Mouse (Mus musculus) hindbrain, postnatal 0 days (tissue): Measurements from ENCODE around the gene Dffa. TPM values are rescaled to one million over a fixed set of nuclear protein-coding genes. Genes with fewer than 3 reads are reported as not detected.

Source experiments
- ATAC-seq: fragments of 200-750 bp; cut with Nextera tagmentation; 2 replicates; pipeline ENCODE4 v1.8.0; 2017; ENCODE audit warnings: mild to moderate bottlenecking, moderate TSS enrichment, moderate library complexity
- DNase-seq: peaks from one replicate; pipeline ENCODE4 v3.0.0-alpha.2; 2015; ENCODE audit warnings: low spot score
- H3K27ac ChIP-seq: fragments of 300-500 bp; sonication (generic); 2 replicates; pipeline ENCODE4 v1.5.1; 2014; ENCODE audit warnings: mild to moderate bottlenecking
- H3K27me3 ChIP-seq: fragments of 300-500 bp; sonication (generic); 2 replicates; pipeline ENCODE4 v1.6.1; 2014; ENCODE audit warnings: low read length, mixed read lengths; ENCODE audit not compliant: insufficient read depth
- H3K36me3 ChIP-seq: fragments of 300-500 bp; sonication (generic); 2 replicates; pipeline ENCODE4 v1.6.1; 2014; ENCODE audit warnings: low read length, mixed read lengths; ENCODE audit not compliant: insufficient read depth
- H3K4me1 ChIP-seq: fragments of 300-500 bp; sonication (generic); 2 replicates; pipeline ENCODE4 v1.6.1; 2014; ENCODE audit warnings: antibody characterized with exemption, low read length, mixed read lengths; ENCODE audit not compliant: insufficient read depth
- H3K4me2 ChIP-seq: fragments of 300-500 bp; sonication (generic); 2 replicates; pipeline ENCODE4 v1.6.1; 2014; ENCODE audit warnings: low read depth, mild to moderate bottlenecking, low read length, moderate library complexity, mixed read lengths
- H3K4me3 ChIP-seq: fragments of 300-500 bp; sonication (generic); 2 replicates; pipeline ENCODE4 v1.5.1; 2014; ENCODE audit warnings: low read length
- H3K9ac ChIP-seq: fragments of 300-500 bp; sonication (generic); replicated peaks from 2 replicates; pipeline ENCODE4 v1.6.1; 2014; ENCODE audit warnings: mild to moderate bottlenecking, low read length, moderate library complexity, mixed read lengths
- H3K9me3 ChIP-seq: fragments of 300-500 bp; sonication (generic); 2 replicates; pipeline ENCODE4 v1.6.1; 2016; ENCODE audit warnings: low read length, mixed read lengths
- CTCF ChIP-seq: IDR thresholded peaks from 2 replicates; pipeline ENCODE4 v1.5.1; 2016; ENCODE audit warnings: antibody characterized with exemption, control low read depth, low read depth
- WGBS: fragments of 180-500 bp; shearing (Covaris S2); extraction: QIAGEN DNeasy Blood & Tissue Kit; methylation state at CpG from one replicate; pipeline ENCODE4 v1.1.7; 2014; 5-methylcytosine and 5-hydroxymethylcytosine counted together
- polyA plus RNA-seq: library from polyadenylated mRNA; unstranded; fragments of >200 nt; fragmentation: Nextera tagmentation; extraction: Ambion mirVana; gene quantifications from 2 replicates; pipeline ENCODE4 v1.2.1, GENCODE M21; 2015
- total RNA-seq: library from RNA; depleted of rRNA; stranded (reverse); fragments of >200 nt; gene quantifications from 2 replicates; pipeline ENCODE4 v1.2.3, GENCODE M21; 2014

The Dffa gene
- total and polyA plus RNA-seq, 2 experiments from 2014 or later: 16.6 to 22.9 TPM

DNA sequence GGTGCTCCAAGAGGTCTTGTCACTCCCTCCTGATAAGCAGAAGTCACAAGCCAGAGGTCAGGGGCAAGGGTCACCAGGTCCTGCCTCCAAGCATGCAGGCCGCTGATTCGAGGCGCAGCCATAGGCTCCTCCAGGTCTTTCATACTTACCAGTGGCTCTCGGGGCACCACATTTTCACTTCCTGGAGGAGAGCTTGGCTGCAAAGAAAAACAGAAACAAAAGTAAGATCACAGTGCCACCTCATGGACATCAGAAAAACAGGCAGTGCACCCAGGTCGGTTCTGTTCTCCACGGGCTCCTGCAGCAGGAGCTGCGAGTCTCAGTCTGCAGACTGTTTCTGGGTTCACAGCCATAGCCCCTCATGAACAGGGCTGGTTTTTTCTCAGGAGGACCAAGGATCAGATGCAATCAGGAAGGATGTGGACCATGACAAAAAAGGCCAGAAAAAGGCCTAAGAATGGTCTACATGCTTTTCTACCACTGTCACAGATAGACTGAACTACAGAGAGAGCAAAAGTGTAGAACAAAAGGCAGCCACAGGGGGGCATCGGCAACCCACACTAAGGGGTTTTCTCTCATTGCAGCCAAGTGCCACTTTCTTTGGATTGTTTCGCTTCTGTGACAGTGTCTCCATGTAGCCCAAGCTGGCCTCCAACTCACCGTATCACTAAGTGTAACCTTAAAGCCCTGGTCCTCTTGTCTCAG, 27.9 kb upstream of the Dffa start:
- no peak overlapping the region for H3K9ac ChIP-seq
- WGBS: 18% methylated on average over 10 of the region's 10 CpGs
- H3K4me3 ChIP-seq: no peak overlapping the region
- ATAC-seq: peak; percentile 83
- peak; percentile 76 for TF ChIP-seq CTCF
- H3K36me3 ChIP-seq: peaks cover 7% of the 10 kb centered on the region; the same call in 1 of the 2 replicates
- H3K4me2 ChIP-seq: no peak overlapping the region
- no peaks in the 10 kb centered on the region for H3K4me1 ChIP-seq
- no peaks in the 10 kb centered on the region for H3K9me3 ChIP-seq
- H3K27me3 ChIP-seq: no peaks in the 10 kb centered on the region
- DNase-seq: peak; percentile 85
- H3K27ac ChIP-seq: no peak overlapping the region

DNA sequence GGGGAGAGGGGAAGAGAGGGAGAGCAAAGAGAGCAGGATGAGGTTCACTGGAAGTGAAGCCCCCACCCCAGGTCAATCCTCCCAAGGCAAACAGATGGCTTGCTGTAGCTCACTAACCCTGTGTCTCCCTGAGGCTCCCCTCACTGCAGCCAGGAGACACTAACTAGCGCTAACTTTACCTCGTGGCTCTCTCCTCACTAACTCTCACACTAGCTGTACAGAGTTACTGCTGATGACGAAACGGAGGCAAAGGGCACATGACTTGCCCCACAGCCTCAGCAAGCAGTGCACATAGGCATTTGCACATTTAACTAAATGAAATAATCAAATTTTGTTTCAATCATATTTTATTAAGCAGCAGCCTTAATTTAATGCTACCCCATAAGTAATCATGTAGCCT, 25.7 kb upstream of the Dffa start:
- 74% methylated on average over 4 of the region's 4 CpGs for WGBS
- peaks cover 7% of the 10 kb centered on the region; the same call in 1 of the 2 replicates for H3K36me3 ChIP-seq
- no peak overlapping the region for H3K4me3 ChIP-seq
- no peak overlapping the region for H3K27ac ChIP-seq
- ATAC-seq: no peak
- no peak overlapping the region for H3K9ac ChIP-seq
- H3K27me3 ChIP-seq: no peaks in the 10 kb centered on the region
- no peak for DNase-seq
- no peak for TF ChIP-seq CTCF
- H3K9me3 ChIP-seq: no peaks in the 10 kb centered on the region
- no peak overlapping the region for H3K4me2 ChIP-seq
- 0 out of 2 replicates have a peak, but pooled peaks cover 4% of the 10 kb centered on the region for H3K4me1 ChIP-seq

- Histone ChIP-seq H3K27ac (no peak overlapping the region), H3K9ac (no peak overlapping the region), H3K36me3 (peaks cover 4% of the 10 kb centered on the region; the same call in 1 of the 2 replicates), H3K4me1 (0 out of 2 replicates have a peak, but pooled peaks cover 4% of the 10 kb centered on the region), H3K9me3 (no peaks in the 10 kb centered on the region), H3K27me3 (no peaks in the 10 kb centered on the region), H3K4me2 (no peak overlapping the region), H3K4me3 (no peak overlapping the region)
- no peak for TF ChIP-seq CTCF
- WGBS: 91% methylated on average over 6 of the region's 6 CpGs
- DNase-seq (no peak), ATAC-seq (no peak)
Measured at GRCm38 (mm10) chr4:149079629-149080028, 24.3 kb upstream of the Dffa start.

- H3K9ac ChIP-seq: no peak overlapping the region
- DNase-seq (no peak), ATAC-seq (no peak)
- 92% methylated on average over 8 of the region's 8 CpGs for WGBS
- H3K27ac ChIP-seq: no peak overlapping the region
- no peak overlapping the region for H3K4me2 ChIP-seq
- H3K4me3 ChIP-seq: no peak overlapping the region
- 0 out of 2 replicates have a peak, but pooled peaks cover 4% of the 10 kb centered on the region for H3K4me1 ChIP-seq
- H3K27me3 ChIP-seq: no peaks in the 10 kb centered on the region
- H3K9me3 ChIP-seq: no peaks in the 10 kb centered on the region
- H3K36me3 ChIP-seq: no peaks in the 10 kb centered on the region; the same call in 1 of the 2 replicates
- TF ChIP-seq CTCF: no peak
Measured at GRCm38 (mm10) chr4:149080111-149080510, 23.8 kb upstream of the Dffa start.

DNA sequence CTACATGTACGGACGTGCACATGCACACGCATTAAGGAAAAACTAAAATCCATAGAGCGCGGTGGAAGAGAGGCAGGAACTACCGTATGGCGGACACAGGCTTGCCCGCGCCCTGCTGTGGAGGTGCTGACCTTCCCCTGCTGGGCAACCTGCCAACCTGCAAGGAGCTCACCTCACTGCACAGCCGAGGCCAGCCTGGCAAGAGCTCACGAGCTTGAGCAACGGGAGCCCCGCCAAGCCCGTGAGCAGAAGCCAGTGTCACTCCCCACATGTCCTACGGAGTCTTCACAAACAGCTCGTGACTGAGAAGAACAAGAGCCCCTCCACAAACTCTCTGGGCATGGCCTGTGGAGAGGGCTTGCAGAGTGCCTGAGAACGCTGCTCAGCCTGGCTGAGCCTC, 22.4 kb upstream of the Dffa start:
- no peak overlapping the region for H3K4me3 ChIP-seq
- no peak overlapping the region for H3K27ac ChIP-seq
- H3K27me3 ChIP-seq: no peaks in the 10 kb centered on the region
- H3K4me2 ChIP-seq: peak overlapping the region; percentile 31
- H3K9ac ChIP-seq: no peak overlapping the region
- H3K9me3 ChIP-seq: no peaks in the 10 kb centered on the region
- H3K4me1 ChIP-seq: 0 out of 2 replicates have a peak, but pooled peaks cover 4% of the 10 kb centered on the region
- TF ChIP-seq CTCF: no peak
- no peaks in the 10 kb centered on the region for H3K36me3 ChIP-seq
- 40% methylated on average over 17 of the region's 17 CpGs for WGBS
- DNase-seq: peak; percentile 69
- peak; percentile 70 for ATAC-seq

- Histone ChIP-seq H3K4me1 (0 out of 2 replicates have a peak, but pooled peaks cover 4% of the 10 kb centered on the region), H3K27me3 (no peaks in the 10 kb centered on the region), H3K27ac (no peak overlapping the region), H3K36me3 (no peaks in the 10 kb centered on the region), H3K9ac (no peak overlapping the region), H3K4me3 (no peak overlapping the region), H3K9me3 (no peaks in the 10 kb centered on the region), H3K4me2 (no peak overlapping the region)
- ATAC-seq (no peak), DNase-seq (no peak)
- 80% methylated on average over 5 of the region's 5 CpGs for WGBS
- TF ChIP-seq CTCF: no peak
Measured at GRCm38 (mm10) chr4:149085381-149085780, 18.6 kb upstream of the Dffa start.

DNA sequence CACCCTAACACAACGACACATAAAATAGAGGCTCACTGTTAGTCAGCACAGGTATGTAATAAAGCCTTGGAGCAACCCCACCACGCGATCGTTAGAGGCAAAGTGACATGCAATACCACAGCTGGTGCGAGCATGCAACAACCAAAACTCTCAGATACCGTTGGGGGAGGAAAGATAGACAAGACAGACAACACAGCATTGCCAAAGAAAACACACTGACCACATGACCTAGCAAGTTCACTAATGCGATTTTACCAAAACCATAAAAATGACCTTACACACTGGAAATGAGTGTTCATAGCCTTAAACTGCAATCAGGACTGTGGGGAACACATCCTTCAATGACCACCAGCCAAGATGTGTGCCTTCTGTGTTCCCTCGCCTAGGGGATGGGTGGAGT, 12.6 kb upstream of the Dffa start:
- Histone ChIP-seq H3K27me3 (no peaks in the 10 kb centered on the region), H3K27ac (no peak overlapping the region), H3K36me3 (no peaks in the 10 kb centered on the region), H3K4me2 (no peak overlapping the region), H3K9me3 (no peaks in the 10 kb centered on the region), H3K9ac (no peak overlapping the region), H3K4me1 (no peaks in the 10 kb centered on the region), H3K4me3 (no peak overlapping the region)
- WGBS: 90% methylated on average over 8 of the region's 8 CpGs
- TF ChIP-seq CTCF: no peak
- DNase-seq (no peak), ATAC-seq (no peak)
